Mouse (Mus musculus): ENCODE data around the gene Efs. TPM values are rescaled to one million over a fixed set of nuclear protein-coding genes. Genes with fewer than 3 reads are reported as not detected.

Gene Efs
- polyA plus RNA-seq, 1 experiment from 2014 or later, result 11.7 TPM

DNA sequence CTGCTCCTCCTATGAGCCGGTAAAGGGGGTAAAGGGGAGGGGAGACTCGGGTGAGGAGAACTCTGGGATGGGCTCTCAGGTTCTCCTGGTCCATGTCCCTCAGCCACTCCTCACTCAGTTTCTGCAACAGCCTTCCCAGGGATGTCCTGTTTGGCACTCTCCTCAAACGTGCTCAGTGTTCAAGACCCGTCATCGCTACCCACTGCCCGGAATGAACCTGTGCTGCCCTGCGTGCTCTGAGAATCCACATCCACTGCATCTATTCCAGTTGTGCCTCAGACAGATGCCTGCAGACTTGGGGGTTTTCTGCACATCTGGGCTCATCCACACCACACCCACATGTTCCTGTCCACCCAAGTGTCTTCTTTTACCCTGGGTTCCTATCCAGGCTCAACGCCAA is 16.6 kb upstream of the Efs start:
- Histone ChIP-seq H3K4me1 (ENCODE audit: control insufficient read depth, insufficient read depth, low read length) (no peaks in the 10 kb centered on the region), H3K27me3 (ENCODE audit: control insufficient read depth, insufficient read depth, low read depth, low read length) (no peaks in the 10 kb centered on the region), H3K27ac (ENCODE audit: low read length) (no peak overlapping the region), H3K4me2 (ENCODE audit: low read length) (no peak overlapping the region), H3K4me3 (ENCODE audit: low read depth, low read length) (no peak overlapping the region), H3K9ac (ENCODE audit: low read depth, low read length) (no peak overlapping the region), H3K9me3 (replicated peaks; ENCODE audit: control insufficient read depth, low read length, poor library complexity, severe bottlenecking) (no peaks in the 10 kb centered on the region), H3K36me3 (ENCODE audit: control insufficient read depth, insufficient read depth, low read length) (no peaks in the 10 kb centered on the region)
- no peak for ATAC-seq
- 87% methylated on average over 8 of the region's 8 CpGs for WGBS

DNA sequence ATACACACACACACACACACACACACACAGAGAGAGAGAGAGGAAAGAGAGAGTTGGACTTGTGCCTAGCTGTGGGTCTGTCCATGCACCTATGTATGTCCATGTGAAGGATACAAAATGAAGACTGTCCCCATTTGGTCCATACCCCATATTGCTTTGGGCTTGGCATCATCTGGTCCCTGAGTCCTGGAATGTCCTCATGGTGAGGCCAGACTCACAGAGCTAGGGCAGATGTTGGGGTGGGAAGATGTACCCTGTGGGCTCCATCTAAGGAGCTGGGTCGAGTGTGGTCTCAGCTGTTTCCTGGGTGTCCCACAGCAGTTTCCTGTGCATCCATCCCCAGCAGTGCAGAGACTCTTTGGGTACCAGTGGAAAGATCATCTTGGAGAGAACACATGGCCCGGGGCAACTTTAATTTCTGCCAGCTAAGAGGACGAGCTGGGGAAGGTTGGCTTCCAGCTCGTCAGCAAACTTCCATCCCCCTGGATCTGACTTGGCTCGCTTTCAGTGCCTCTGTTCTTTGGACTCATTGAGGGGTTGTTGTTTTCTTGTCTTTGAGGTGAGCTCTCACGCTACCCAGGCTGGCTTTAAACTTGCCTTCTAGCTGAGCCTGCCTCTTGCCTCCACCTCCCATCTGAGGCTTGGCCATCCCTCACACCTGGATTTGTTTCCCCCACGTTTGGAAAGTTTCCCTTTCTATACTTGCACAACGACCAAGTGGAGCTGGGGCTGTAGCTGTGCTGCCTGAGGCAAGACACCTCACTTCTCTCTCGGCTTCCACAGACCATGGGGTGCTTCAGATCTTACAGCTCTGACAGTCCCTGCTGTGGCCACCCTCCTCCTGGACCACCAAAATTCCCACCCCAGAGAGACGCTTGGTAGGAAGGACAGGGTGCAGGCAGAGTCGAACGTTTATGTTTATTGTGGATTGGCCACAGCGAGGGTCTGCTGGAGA is 15.4 kb upstream of the Efs start:
- no peak for ATAC-seq
- Histone ChIP-seq H3K4me2 (ENCODE audit: low read length) (no peak overlapping the region), H3K4me1 (ENCODE audit: control insufficient read depth, insufficient read depth, low read length) (no peaks in the 10 kb centered on the region), H3K4me3 (ENCODE audit: low read depth, low read length) (no peak overlapping the region), H3K9ac (ENCODE audit: low read depth, low read length) (no peak overlapping the region), H3K36me3 (ENCODE audit: control insufficient read depth, insufficient read depth, low read length) (no peaks in the 10 kb centered on the region), H3K27me3 (ENCODE audit: control insufficient read depth, insufficient read depth, low read depth, low read length) (no peaks in the 10 kb centered on the region), H3K9me3 (replicated peaks; ENCODE audit: control insufficient read depth, low read length, poor library complexity, severe bottlenecking) (no peaks in the 10 kb centered on the region), H3K27ac (ENCODE audit: low read length) (no peak overlapping the region)
- 68% methylated on average over 13 of the region's 13 CpGs for WGBS

DNA sequence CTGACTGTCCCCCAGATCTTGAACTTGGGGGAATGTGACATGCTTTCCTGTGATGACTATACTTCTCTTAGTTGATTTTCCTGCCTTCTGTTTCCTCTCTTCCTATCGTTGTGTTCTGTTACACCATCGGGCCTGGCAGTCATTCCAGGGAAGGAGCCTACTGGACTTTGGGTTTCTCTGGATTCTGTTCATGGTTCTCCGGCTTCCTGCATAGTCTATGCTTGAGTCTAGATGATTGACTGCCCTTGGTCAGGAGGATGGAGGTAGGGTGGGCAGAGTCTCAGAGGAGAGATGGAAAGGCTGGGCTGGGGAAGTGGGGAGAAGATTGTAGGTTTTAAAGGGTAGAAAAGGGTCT is 14.2 kb upstream of the Efs start:
- no peak overlapping the region for H3K4me2 ChIP-seq (ENCODE audit: low read length)
- no peaks in the 10 kb centered on the region for H3K9me3 ChIP-seq (replicated peaks; ENCODE audit: control insufficient read depth, low read length, poor library complexity, severe bottlenecking)
- no peak for ATAC-seq
- H3K27ac ChIP-seq (ENCODE audit: low read length), result no peak overlapping the region
- H3K27me3 ChIP-seq (ENCODE audit: control insufficient read depth, insufficient read depth, low read depth, low read length), result no peaks in the 10 kb centered on the region
- no peak overlapping the region for H3K9ac ChIP-seq (ENCODE audit: low read depth, low read length)
- H3K36me3 ChIP-seq (ENCODE audit: control insufficient read depth, insufficient read depth, low read length), result no peaks in the 10 kb centered on the region
- no peak overlapping the region for H3K4me3 ChIP-seq (ENCODE audit: low read depth, low read length)
- WGBS, result 86% methylated on average over 3 of the region's 3 CpGs
- no peaks in the 10 kb centered on the region for H3K4me1 ChIP-seq (ENCODE audit: control insufficient read depth, insufficient read depth, low read length)

DNA sequence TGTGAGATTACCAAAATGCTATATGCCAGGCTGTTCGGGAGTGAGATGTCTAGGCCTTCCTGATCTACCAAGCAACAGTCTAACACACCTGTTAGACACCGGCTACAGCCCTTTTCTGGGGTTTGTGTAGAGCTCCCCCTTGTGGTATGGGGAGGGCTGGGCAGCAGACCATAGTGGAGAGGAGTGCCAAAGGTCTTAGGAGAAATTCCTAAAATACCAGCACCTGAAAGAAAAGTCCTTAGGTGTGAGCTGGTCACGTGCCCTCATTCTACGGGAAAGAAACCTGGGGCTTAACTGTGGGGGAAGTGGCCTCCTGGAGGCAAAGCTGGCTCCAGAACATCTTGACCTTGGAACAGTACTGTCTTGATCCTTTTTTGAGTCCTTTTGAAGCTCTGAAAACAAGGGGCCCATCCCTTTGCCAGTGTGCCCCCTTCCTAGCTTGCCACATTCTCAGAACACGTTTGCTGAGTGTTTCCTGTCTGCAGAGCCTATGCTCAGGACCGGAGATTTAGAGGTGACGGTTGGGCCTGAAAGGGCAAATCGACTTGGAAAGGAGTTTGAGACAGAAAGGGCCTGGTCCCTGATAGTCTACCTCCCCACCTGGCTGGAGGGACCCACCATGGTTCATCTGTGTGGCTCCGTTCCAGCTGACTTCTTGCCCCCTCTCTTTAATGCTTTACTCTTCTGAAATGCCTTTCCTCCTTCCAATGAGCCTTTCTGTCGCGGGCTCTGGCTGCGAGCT is 13.7 kb upstream of the Efs start:
- no peak for ATAC-seq

DNA sequence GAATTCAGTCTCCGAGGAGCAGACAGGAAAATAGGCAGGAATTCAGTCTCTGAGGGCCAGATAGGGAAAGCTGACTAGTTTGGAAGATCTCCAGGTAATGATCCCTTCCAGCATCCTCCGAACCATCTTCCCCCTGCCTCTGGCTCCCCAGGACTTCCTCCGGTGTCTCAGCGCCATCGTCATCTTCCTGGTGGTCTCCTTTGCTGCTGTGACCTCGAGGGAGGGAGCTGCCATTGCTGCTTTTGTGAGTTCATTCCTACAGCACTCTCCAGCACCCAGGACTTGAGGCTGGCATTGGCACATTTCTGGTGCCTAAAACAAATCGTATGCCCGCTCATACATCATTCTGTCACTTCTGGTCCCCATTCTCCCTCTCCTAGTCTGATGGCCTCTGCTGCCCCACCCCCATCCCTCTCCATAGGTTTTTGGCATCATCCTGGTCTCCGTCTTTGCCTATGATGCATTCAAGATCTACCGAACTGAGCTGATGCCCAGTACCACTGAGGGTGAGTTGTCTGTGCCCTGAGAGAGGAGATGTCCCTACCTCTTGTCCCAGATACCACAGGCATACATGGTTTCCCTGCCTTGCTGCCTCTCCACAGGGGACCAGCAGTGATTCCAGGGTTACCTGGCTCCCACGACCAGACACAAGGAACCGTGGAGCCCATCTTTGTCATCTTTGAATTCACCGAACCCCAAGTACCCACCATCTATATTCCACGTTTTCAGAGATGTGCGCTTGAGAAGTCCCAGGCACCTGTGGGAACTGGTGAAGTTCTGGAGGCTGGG is 12.7 kb upstream of the Efs start:
- WGBS, result 80% methylated on average over 15 of the region's 15 CpGs
- no peaks in the 10 kb centered on the region for H3K4me1 ChIP-seq (ENCODE audit: control insufficient read depth, insufficient read depth, low read length)
- no peak for ATAC-seq
- H3K36me3 ChIP-seq (ENCODE audit: control insufficient read depth, insufficient read depth, low read length), result no peaks in the 10 kb centered on the region
- H3K27me3 ChIP-seq (ENCODE audit: control insufficient read depth, insufficient read depth, low read depth, low read length), result no peaks in the 10 kb centered on the region
- no peak overlapping the region for H3K27ac ChIP-seq (ENCODE audit: low read length)
- no peak overlapping the region for H3K4me3 ChIP-seq (ENCODE audit: low read depth, low read length)
- H3K4me2 ChIP-seq (ENCODE audit: low read length), result no peak overlapping the region
- no peaks in the 10 kb centered on the region for H3K9me3 ChIP-seq (replicated peaks; ENCODE audit: control insufficient read depth, low read length, poor library complexity, severe bottlenecking)
- no peak overlapping the region for H3K9ac ChIP-seq (ENCODE audit: low read depth, low read length)

More for the DNA sequence above, 13.7 kb upstream of the Efs start:
- Histone ChIP-seq H3K9ac (ENCODE audit: low read depth, low read length) (no peak overlapping the region), H3K4me1 (ENCODE audit: control insufficient read depth, insufficient read depth, low read length) (no peaks in the 10 kb centered on the region), H3K27ac (ENCODE audit: low read length) (no peak overlapping the region), H3K9me3 (replicated peaks; ENCODE audit: control insufficient read depth, low read length, poor library complexity, severe bottlenecking) (no peaks in the 10 kb centered on the region), H3K36me3 (ENCODE audit: control insufficient read depth, insufficient read depth, low read length) (no peaks in the 10 kb centered on the region), H3K4me3 (ENCODE audit: low read depth, low read length) (no peak overlapping the region), H3K27me3 (ENCODE audit: control insufficient read depth, insufficient read depth, low read depth, low read length) (no peaks in the 10 kb centered on the region), H3K4me2 (ENCODE audit: low read length) (no peak overlapping the region)
- WGBS, result 57% methylated on average over 12 of the region's 12 CpGs

DNA sequence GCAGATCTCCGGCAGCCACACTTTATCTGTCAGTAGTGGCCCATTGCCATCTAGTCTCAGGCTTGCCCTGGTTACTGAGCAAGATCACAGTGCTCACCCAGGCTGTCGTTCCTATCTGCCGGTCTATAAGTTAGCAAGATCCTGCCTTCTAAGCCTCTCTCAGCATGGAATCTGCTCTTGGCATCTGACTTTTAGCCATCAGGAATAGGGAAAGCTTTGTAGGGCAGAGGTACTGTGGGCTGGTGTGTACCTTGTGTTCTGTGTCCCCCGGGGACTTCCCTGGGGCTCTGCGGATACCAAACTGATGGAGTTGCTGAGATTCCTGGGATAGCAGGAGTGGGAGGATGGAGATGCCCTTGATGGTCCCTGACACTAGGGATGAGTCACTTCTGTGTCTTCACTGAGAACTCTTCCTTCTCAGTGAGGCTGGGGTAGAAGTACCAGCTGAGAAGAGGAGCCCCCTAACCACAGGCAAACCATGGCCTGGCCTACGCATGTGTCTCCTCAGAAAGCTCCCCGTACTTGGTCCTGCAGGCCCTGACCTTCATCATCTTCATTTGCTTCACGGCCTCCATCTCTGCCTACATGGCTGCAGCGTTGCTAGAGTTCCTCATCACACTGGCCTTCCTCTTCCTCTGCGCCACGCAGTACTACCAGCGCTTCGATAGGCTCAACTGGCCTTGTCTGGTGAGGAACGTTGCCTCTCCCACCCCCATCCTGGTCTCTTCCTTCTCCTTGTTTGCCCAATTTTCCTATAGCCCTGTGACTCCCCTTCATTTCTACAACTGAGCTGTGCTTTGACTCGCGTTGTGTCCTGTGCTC is 11.6 kb upstream of the Efs start:
- Histone ChIP-seq H3K9ac (ENCODE audit: low read depth, low read length) (no peak overlapping the region), H3K4me2 (ENCODE audit: low read length) (no peak overlapping the region), H3K36me3 (ENCODE audit: control insufficient read depth, insufficient read depth, low read length) (no peaks in the 10 kb centered on the region), H3K4me3 (ENCODE audit: low read depth, low read length) (no peak overlapping the region), H3K9me3 (replicated peaks; ENCODE audit: control insufficient read depth, low read length, poor library complexity, severe bottlenecking) (no peaks in the 10 kb centered on the region), H3K4me1 (ENCODE audit: control insufficient read depth, insufficient read depth, low read length) (no peaks in the 10 kb centered on the region), H3K27me3 (ENCODE audit: control insufficient read depth, insufficient read depth, low read depth, low read length) (no peaks in the 10 kb centered on the region), H3K27ac (ENCODE audit: low read length) (no peak overlapping the region)
- ATAC-seq, result no peak
- 92% methylated on average over 16 of the region's 16 CpGs for WGBS

DNA sequence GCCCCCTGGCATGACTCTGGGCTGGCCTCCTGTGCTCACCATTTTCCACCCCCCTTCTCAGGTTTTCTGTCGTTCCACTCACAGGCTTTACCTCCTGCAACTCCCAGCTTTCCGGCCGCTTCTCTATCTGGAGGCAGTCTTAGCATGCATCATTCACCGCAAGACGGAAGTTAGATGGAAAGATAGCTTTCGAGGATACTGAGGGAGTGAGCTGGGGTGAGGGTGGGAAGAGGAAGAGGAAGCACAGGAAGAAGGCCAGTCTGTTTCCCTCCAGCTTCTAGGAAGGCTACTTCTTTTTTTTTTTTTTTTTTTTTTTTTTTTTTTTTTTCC is 10.9 kb upstream of the Efs start:
- Histone ChIP-seq H3K27me3 (ENCODE audit: control insufficient read depth, insufficient read depth, low read depth, low read length) (no peaks in the 10 kb centered on the region), H3K9ac (ENCODE audit: low read depth, low read length) (no peak overlapping the region), H3K9me3 (replicated peaks; ENCODE audit: control insufficient read depth, low read length, poor library complexity, severe bottlenecking) (no peaks in the 10 kb centered on the region), H3K27ac (ENCODE audit: low read length) (peak overlapping the region; percentile 53; the same call in 1 of the 2 replicates), H3K36me3 (ENCODE audit: control insufficient read depth, insufficient read depth, low read length) (no peaks in the 10 kb centered on the region), H3K4me1 (ENCODE audit: control insufficient read depth, insufficient read depth, low read length) (no peaks in the 10 kb centered on the region), H3K4me2 (ENCODE audit: low read length) (no peak overlapping the region), H3K4me3 (ENCODE audit: low read depth, low read length) (no peak overlapping the region)
- ATAC-seq, result no peak
- 62% methylated on average over 6 of the region's 6 CpGs for WGBS
